Mouse (Mus musculus): ENCODE measurements at regions not wholly inside any gene's neighbourhood (a gene's known extent, or its start where the extent isn't known, plus 50 kb on each side); places are given as distances from the start of the nearest gene placed in this dataset.
"Not testable (repeated sequence)": the region's sequence is repeated elsewhere in the genome, so short reads cannot be mapped to it uniquely, and the experiment has no call there.

GRCm38 (mm10) chr12:77598334-77598715 is 360.4 kb downstream of the Fut8 start:
- H3K27ac ChIP-seq (ENCODE audit: insufficient read depth, low read depth, low read length) = peak overlapping the region; percentile 30; the same call in 1 of the 2 replicates
- H3K4me1 ChIP-seq (ENCODE audit: control insufficient read depth, insufficient read depth, low read length) = peaks cover 4% of the 10 kb centered on the region; the same call in 1 of the 2 replicates
- no peak overlapping the region for H3K4me3 ChIP-seq (ENCODE audit: insufficient read depth, low read depth, low read length)
- no peaks in the 10 kb centered on the region for H3K27me3 ChIP-seq (replicated peaks; ENCODE audit: control insufficient read depth, insufficient read depth, low read length)
- 52% methylated on average over 7 of the region's 7 CpGs for WGBS
- H3K36me3 ChIP-seq (ENCODE audit: control insufficient read depth, insufficient read depth, low read length) = no peaks in the 10 kb centered on the region
- TF ChIP-seq POLR2A (IDR thresholded peaks at IDR 0.05; ENCODE audit: low read depth, low read length) = no peak
- TF ChIP-seq CTCF (conservative IDR thresholded peaks at IDR 0.05; ENCODE audit: insufficient read depth, insufficient read length, low read depth, low read length) = no peak
- peak; percentile 19 for DNase-seq

GRCm38 (mm10) chr12:77599391-77599790 is 361.5 kb downstream of the Fut8 start:
- peak; percentile 61 for DNase-seq
- no peak overlapping the region for H3K27ac ChIP-seq (ENCODE audit: insufficient read depth, low read depth, low read length)
- 40% methylated on average over 2 of the region's 2 CpGs for WGBS
- no peak for TF ChIP-seq POLR2A (IDR thresholded peaks at IDR 0.05; ENCODE audit: low read depth, low read length)
- no peak for TF ChIP-seq CTCF (conservative IDR thresholded peaks at IDR 0.05; ENCODE audit: insufficient read depth, insufficient read length, low read depth, low read length)
- peaks cover 4% of the 10 kb centered on the region; the same call in 1 of the 2 replicates for H3K4me1 ChIP-seq (ENCODE audit: control insufficient read depth, insufficient read depth, low read length)
- no peak overlapping the region for H3K4me3 ChIP-seq (ENCODE audit: insufficient read depth, low read depth, low read length)
- no peaks in the 10 kb centered on the region for H3K27me3 ChIP-seq (replicated peaks; ENCODE audit: control insufficient read depth, insufficient read depth, low read length)
- no peaks in the 10 kb centered on the region for H3K36me3 ChIP-seq (ENCODE audit: control insufficient read depth, insufficient read depth, low read length)

DNA sequence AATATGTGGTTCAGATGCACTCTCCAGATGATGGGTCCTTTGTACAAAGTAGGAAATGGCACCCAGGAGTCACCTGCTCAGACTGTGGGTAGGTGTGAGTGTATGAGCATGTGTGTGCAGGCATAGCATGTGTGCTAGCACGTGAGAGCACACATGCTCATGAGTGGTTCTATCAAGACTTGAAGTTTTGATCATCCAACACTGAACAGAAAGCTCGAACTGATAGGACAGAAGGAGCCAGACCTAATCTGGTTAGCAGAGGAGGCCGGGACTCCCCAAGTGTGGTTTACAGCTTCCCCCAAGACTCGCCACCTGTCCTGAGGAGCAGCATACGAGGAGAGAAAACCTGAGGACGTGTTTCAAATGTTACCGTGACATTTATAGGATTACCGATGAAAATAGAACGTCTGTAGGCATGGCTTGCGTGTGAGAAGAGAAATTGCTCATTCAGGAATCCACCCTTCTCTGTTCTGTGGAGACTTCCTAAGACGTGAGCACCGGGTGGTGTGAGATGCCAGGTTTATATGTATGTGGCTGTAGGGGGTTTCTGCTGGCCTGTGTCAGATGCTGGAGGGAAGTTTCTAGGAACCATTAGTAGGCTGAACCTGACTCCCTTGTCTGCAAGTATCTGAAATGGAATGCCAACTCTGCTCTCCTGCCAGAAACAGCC is 366.0 kb downstream of the Fut8 start:
- DNase-seq = no peak
- no peak overlapping the region for H3K4me3 ChIP-seq (ENCODE audit: insufficient read depth, low read depth, low read length)
- H3K4me1 ChIP-seq (ENCODE audit: control insufficient read depth, insufficient read depth, low read length) = no peaks in the 10 kb centered on the region
- H3K27ac ChIP-seq (ENCODE audit: insufficient read depth, low read depth, low read length) = no peak overlapping the region
- no peaks in the 10 kb centered on the region for H3K27me3 ChIP-seq (replicated peaks; ENCODE audit: control insufficient read depth, insufficient read depth, low read length)
- H3K36me3 ChIP-seq (ENCODE audit: control insufficient read depth, insufficient read depth, low read length) = no peaks in the 10 kb centered on the region
- WGBS = 92% methylated on average over 12 of the region's 12 CpGs
- TF ChIP-seq POLR2A (IDR thresholded peaks at IDR 0.05; ENCODE audit: low read depth, low read length) (no peak), CTCF (conservative IDR thresholded peaks at IDR 0.05; ENCODE audit: insufficient read depth, insufficient read length, low read depth, low read length) (no peak)

DNA sequence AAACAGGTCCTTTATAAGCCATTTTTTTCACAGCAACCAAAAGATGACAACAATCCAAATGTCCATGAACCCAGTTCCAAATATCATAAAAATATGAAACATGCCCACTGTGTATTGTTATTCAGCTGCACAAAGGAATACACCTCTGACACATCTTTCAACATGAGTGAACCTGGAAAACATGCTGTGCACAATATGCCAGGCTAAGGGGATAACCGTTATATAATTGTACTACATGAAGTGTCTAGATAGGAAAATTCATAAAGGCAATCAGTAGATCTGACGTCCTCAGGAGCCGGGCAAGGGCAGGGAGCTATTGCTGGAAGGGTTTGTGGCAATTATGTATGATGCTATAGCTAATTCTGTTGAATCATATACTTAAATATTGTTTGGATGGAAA is 379.6 kb downstream of the Fut8 start:
- Histone ChIP-seq H3K27ac (ENCODE audit: insufficient read depth, low read depth, low read length) (no peak overlapping the region), H3K4me1 (ENCODE audit: control insufficient read depth, insufficient read depth, low read length) (no peaks in the 10 kb centered on the region), H3K27me3 (replicated peaks; ENCODE audit: control insufficient read depth, insufficient read depth, low read length) (no peaks in the 10 kb centered on the region), H3K36me3 (ENCODE audit: control insufficient read depth, insufficient read depth, low read length) (no peaks in the 10 kb centered on the region), H3K4me3 (ENCODE audit: insufficient read depth, low read depth, low read length) (no peak overlapping the region)
- TF ChIP-seq CTCF (conservative IDR thresholded peaks at IDR 0.05; ENCODE audit: insufficient read depth, insufficient read length, low read depth, low read length) (no peak), POLR2A (IDR thresholded peaks at IDR 0.05; ENCODE audit: low read depth, low read length) (no peak)
- no peak for DNase-seq
- 93% methylated on average over 3 of the region's 3 CpGs for WGBS

DNA sequence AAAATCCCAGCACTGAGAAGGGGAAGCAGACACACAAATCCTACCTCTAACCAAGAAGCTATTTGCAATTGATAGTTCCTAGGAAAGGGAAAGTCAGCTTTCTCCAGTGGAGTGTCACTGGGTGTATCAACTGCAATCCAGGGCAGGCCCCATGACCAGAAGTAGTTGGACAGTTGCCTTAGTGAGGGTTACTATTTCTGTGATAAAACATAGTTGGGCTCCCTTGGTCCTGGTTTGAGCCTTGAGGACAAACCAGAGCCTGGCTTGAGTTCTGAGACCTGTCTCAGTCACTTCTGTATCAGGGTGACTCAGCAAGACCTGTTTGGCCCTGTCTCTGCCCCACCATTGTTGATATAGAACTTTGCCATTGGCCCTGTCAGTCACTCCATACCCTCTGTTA is 384.3 kb downstream of the Fut8 start:
- no peak overlapping the region for H3K4me3 ChIP-seq (ENCODE audit: insufficient read depth, low read depth, low read length)
- TF ChIP-seq CTCF (conservative IDR thresholded peaks at IDR 0.05; ENCODE audit: insufficient read depth, insufficient read length, low read depth, low read length) (no peak), POLR2A (IDR thresholded peaks at IDR 0.05; ENCODE audit: low read depth, low read length) (no peak)

GRCm38 (mm10) chr12:77624323-77624722 is 386.4 kb downstream of the Fut8 start:
- DNase-seq; H3K27me3 ChIP-seq (replicated peaks; ENCODE audit: control insufficient read depth, insufficient read depth, low read length); H3K36me3 ChIP-seq (ENCODE audit: control insufficient read depth, insufficient read depth, low read length); H3K4me3 ChIP-seq (ENCODE audit: insufficient read depth, low read depth, low read length); H3K27ac ChIP-seq (ENCODE audit: insufficient read depth, low read depth, low read length); H3K4me1 ChIP-seq (ENCODE audit: control insufficient read depth, insufficient read depth, low read length): not testable (repeated sequence)
- 91% methylated on average over 14 of the region's 14 CpGs for WGBS

More for the DNA sequence above, 384.3 kb downstream of the Fut8 start:
- Histone ChIP-seq H3K4me1 (ENCODE audit: control insufficient read depth, insufficient read depth, low read length) (no peaks in the 10 kb centered on the region), H3K27me3 (replicated peaks; ENCODE audit: control insufficient read depth, insufficient read depth, low read length) (no peaks in the 10 kb centered on the region), H3K27ac (ENCODE audit: insufficient read depth, low read depth, low read length) (no peak overlapping the region), H3K36me3 (ENCODE audit: control insufficient read depth, insufficient read depth, low read length) (no peaks in the 10 kb centered on the region)
- no peak for DNase-seq

DNA sequence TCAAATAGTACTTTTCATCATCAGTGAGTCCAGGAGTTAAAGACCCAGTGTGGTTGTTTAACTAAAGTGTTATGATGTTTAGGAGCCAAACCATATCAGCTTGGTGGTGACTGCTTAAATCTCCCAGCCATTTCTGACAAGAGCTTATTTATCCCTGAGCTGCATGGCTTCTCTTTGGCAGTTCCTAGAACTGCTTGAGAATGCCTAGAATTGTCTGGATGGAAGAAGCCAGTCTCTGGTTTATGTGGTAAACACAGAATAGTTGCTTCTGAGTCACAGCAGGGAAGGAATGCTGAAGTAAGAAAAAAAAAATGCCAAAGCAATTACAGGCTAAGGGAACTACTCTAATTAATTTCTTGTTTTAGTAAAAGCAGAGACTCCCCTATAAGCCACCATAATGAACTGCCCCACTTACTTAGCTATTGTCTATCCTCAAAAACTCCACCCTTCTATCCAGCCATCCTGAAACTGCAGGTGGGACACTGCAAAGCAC is 390.5 kb downstream of the Fut8 start:
- DNase-seq = no peak
- Histone ChIP-seq H3K36me3 (ENCODE audit: control insufficient read depth, insufficient read depth, low read length) (no peaks in the 10 kb centered on the region), H3K27ac (ENCODE audit: insufficient read depth, low read depth, low read length) (no peak overlapping the region), H3K4me3 (ENCODE audit: insufficient read depth, low read depth, low read length) (no peak overlapping the region), H3K4me1 (ENCODE audit: control insufficient read depth, insufficient read depth, low read length) (no peaks in the 10 kb centered on the region), H3K27me3 (replicated peaks; ENCODE audit: control insufficient read depth, insufficient read depth, low read length) (no peaks in the 10 kb centered on the region)
- TF ChIP-seq CTCF (conservative IDR thresholded peaks at IDR 0.05; ENCODE audit: insufficient read depth, insufficient read length, low read depth, low read length) (no peak), POLR2A (IDR thresholded peaks at IDR 0.05; ENCODE audit: low read depth, low read length) (no peak)
